Comparison of ENCODE assay signal across 8 mouse cellular contexts in the genomic region with DNA sequence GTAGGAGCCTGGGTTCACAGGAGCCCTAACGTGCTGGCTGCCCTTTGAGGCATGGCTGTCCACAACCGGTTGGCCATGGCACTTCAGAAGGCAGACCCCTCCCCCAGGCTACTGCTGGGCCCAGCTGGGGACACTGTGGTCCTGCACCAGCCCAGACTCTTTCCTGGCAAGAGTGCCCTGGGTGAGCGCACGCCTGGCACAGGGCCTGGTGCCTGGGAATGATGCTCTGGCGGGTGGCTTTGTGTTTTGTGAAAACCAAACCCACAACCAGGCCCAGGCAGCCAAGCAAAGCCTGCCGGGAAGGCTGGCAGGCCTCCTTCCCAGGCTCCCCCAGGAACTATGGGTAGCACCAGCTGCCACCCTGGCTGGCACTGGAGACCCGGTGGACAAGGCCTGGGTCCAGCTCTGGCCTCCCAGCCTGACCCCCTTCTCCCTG.
DNase-seq lines count a peak whose midpoint lies in the region; ATAC-seq and TF ChIP-seq lines count a peak whose summit lies in the region.

No protein-coding gene starts in this region.

- peaks cover 55% of the 10 kb centered on the region for H3K4me1 ChIP-seq in hindbrain, embryonic 13.5 days (replicated peaks)
- peaks cover 17% of the 10 kb centered on the region for H3K4me1 ChIP-seq in limb, embryonic 15.5 days

- 33% methylated on average over 7 of the region's 7 CpGs for WGBS in hindbrain, embryonic 13.5 days
- WGBS in limb, embryonic 15.5 days, result 44% methylated on average over 7 of the region's 7 CpGs

- H3K4me3 ChIP-seq in hindbrain, embryonic 13.5 days, result no peak overlapping the region
- H3K4me3 ChIP-seq in limb, embryonic 15.5 days, result no peak overlapping the region

- peak; percentile 82 for ATAC-seq in hindbrain, embryonic 13.5 days (ENCODE audit: low FRiP score)
- no peak for ATAC-seq in limb, embryonic 15.5 days (ENCODE audit: insufficient number of reproducible peaks, low FRiP score, low TSS enrichment, low read depth)

- H3K36me3 ChIP-seq in hindbrain, embryonic 13.5 days, result no peaks in the 10 kb centered on the region
- H3K36me3 ChIP-seq in limb, embryonic 15.5 days, result no peaks in the 10 kb centered on the region

- peak overlapping the region; percentile 88 for H3K27ac ChIP-seq in hindbrain, embryonic 13.5 days
- peak overlapping the region; percentile 22 for H3K27ac ChIP-seq in limb, embryonic 15.5 days

- H3K9me3 ChIP-seq in hindbrain, embryonic 13.5 days, result no peaks in the 10 kb centered on the region
- H3K9me3 ChIP-seq in limb, embryonic 15.5 days, result no peaks in the 10 kb centered on the region

- no peak overlapping the region for H3K4me2 ChIP-seq in hindbrain, embryonic 13.5 days
- no peak overlapping the region for H3K4me2 ChIP-seq in limb, embryonic 15.5 days

- no peaks in the 10 kb centered on the region for H3K27me3 ChIP-seq in hindbrain, embryonic 13.5 days
- H3K27me3 ChIP-seq in limb, embryonic 15.5 days, result no peaks in the 10 kb centered on the region

- peak overlapping the region; percentile 53 for H3K9ac ChIP-seq in hindbrain, embryonic 13.5 days
- H3K9ac ChIP-seq in limb, embryonic 15.5 days, result no peak overlapping the region

- TF ChIP-seq POLR2A in brain, embryonic 14.5 days (IDR thresholded peaks at IDR 0.05; ENCODE audit: borderline replicate concordance, extremely low read depth, insufficient read depth, insufficient read length, poor library complexity, severe bottlenecking), result no peak

- TF ChIP-seq CTCF in brain, embryonic 14.5 days (IDR thresholded peaks at IDR 0.05; ENCODE audit: borderline replicate concordance, extremely low read depth, insufficient read depth, insufficient read length), result no peak

- DNase-seq in MN1 (ENCODE audit: low spot score), result peak; percentile 89
- peak; percentile 96 for DNase-seq in brain, embryonic 14.5 days (ENCODE audit: low read depth)
- peak; percentile 70 to 83 for DNase-seq in frontal cortex, adult 2 months (ENCODE audit: extremely low spot score in 1 of 2, low spot score in 1 of 2)
- DNase-seq in adrenal gland, adult 18-20 months (ENCODE audit: low spot score in 2 of 2), result no peak
- DNase-seq in embryo, embryonic 10.5 days (ENCODE audit: low spot score), result no peak
- no peak for DNase-seq in thymus, adult 18-20 months

Comparison
In these comparisons a context has a peak if more than half of its experiments do, and no peak if none do; other contexts are left out.
1. DNase-seq: peak in MN1 (single experiment), brain, embryonic 14.5 days (single experiment) and frontal cortex, adult 2 months (2 of 2); none in adrenal gland, adult 18-20 months (0 of 2), embryo, embryonic 10.5 days (single experiment) and thymus, adult 18-20 months (0 of 2).